Mouse (Mus musculus): Measurements from ENCODE around the gene Prkce. TPM values are rescaled to one million over a fixed set of nuclear protein-coding genes. Genes with fewer than 3 reads are reported as not detected.

Gene Prkce
- total and polyA plus RNA-seq, 3 experiments = 6.1 to 27.3 (median 26.0) TPM

GRCm38 (mm10) chr17:86208057-86208820 is 40.7 kb downstream of the Prkce start:
- H3K36me3 ChIP-seq (ENCODE audit: control insufficient read depth, insufficient read depth, low read length) = peaks cover 2% of the 10 kb centered on the region; the same call in 1 of the 2 replicates
- H3K27ac ChIP-seq = no peak overlapping the region
- no peak for DNase-seq
- intact Hi-C loops (cut with DNase I) = loop anchor here (5.0 kb wide), 1 partner anchor 36 kb away; no protein-coding TSS in a partner anchor
- no peaks in the 10 kb centered on the region for H3K27me3 ChIP-seq (ENCODE audit: control insufficient read depth, insufficient read depth, low read length)
- H3K4me3 ChIP-seq = no peak overlapping the region
- TF ChIP-seq CTCF (IDR thresholded peaks at IDR 0.05) = no peak
- no peak for TF ChIP-seq EP300 (IDR thresholded peaks at IDR 0.05; ENCODE audit: insufficient read depth, low read depth, low read length)
- no peak for TF ChIP-seq POLR2A (IDR thresholded peaks at IDR 0.05; ENCODE audit: insufficient read depth, low read depth, low read length)
- peaks cover 2% of the 10 kb centered on the region; the same call in 1 of the 2 replicates for H3K79me2 ChIP-seq (replicated peaks; ENCODE audit: control insufficient read depth, insufficient read depth, low read length)
- H3K4me1 ChIP-seq (ENCODE audit: control insufficient read depth, insufficient read depth, low read length) = peaks cover 19% of the 10 kb centered on the region
- H3K9ac ChIP-seq (ENCODE audit: low read depth, low read length) = no peak overlapping the region
- 18% methylated on average over 17 of the region's 17 CpGs for WGBS

GRCm38 (mm10) chr17:86208821-86209186 is 41.2 kb downstream of the Prkce start:
- Histone ChIP-seq H3K27ac (no peak overlapping the region), H3K4me1 (ENCODE audit: control insufficient read depth, insufficient read depth, low read length) (peaks cover 13% of the 10 kb centered on the region), H3K79me2 (replicated peaks; ENCODE audit: control insufficient read depth, insufficient read depth, low read length) (peaks cover 2% of the 10 kb centered on the region; the same call in 1 of the 2 replicates), H3K27me3 (ENCODE audit: control insufficient read depth, insufficient read depth, low read length) (no peaks in the 10 kb centered on the region), H3K9ac (ENCODE audit: low read depth, low read length) (no peak overlapping the region), H3K4me3 (no peak overlapping the region), H3K36me3 (ENCODE audit: control insufficient read depth, insufficient read depth, low read length) (no peaks in the 10 kb centered on the region)
- no peak for DNase-seq
- intact Hi-C loops (cut with DNase I) = loop anchor here (5.0 kb wide), 1 partner anchor 37 kb away; no protein-coding TSS in a partner anchor
- 81% methylated on average over 5 of the region's 5 CpGs for WGBS
- TF ChIP-seq EP300 (IDR thresholded peaks at IDR 0.05; ENCODE audit: insufficient read depth, low read depth, low read length) (no peak), CTCF (IDR thresholded peaks at IDR 0.05) (no peak), POLR2A (IDR thresholded peaks at IDR 0.05; ENCODE audit: insufficient read depth, low read depth, low read length) (no peak)

DNA sequence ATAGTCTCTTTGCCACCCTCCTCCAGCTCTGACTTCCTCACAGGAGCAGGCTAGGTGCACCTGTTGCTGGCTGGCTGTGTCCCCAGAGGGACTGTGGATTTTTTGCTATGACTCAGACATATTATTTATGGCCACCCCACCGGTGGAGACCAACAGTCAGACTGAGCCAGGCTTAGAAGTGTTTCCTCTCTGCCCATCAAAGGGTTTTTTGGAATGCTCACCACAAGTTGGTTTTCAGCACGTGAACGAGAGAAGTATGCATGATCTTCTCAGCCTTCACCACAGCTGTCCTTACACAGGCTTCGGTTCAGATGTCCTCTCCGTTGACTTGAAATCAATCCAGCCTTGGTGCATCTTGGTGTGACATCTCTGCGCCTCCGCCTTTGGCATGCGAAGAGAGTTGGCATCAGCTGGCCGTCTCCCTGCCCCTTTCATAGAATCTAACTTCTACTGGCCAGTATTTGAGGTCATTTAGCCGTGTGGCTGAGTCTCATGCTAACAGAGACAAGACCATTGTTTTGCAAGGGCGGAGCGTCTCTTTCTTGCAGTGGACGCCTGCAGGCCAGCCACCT is 42.2 kb downstream of the Prkce start:
- peaks cover 2% of the 10 kb centered on the region; the same call in 1 of the 2 replicates for H3K79me2 ChIP-seq (replicated peaks; ENCODE audit: control insufficient read depth, insufficient read depth, low read length)
- no peak overlapping the region for H3K9ac ChIP-seq (ENCODE audit: low read depth, low read length)
- no peaks in the 10 kb centered on the region for H3K36me3 ChIP-seq (ENCODE audit: control insufficient read depth, insufficient read depth, low read length)
- H3K27ac ChIP-seq = no peak overlapping the region
- H3K4me1 ChIP-seq (ENCODE audit: control insufficient read depth, insufficient read depth, low read length) = peaks cover 11% of the 10 kb centered on the region
- 65% methylated on average over 13 of the region's 13 CpGs for WGBS
- TF ChIP-seq CTCF (IDR thresholded peaks at IDR 0.05) (no peak), POLR2A (IDR thresholded peaks at IDR 0.05; ENCODE audit: insufficient read depth, low read depth, low read length) (no peak), EP300 (IDR thresholded peaks at IDR 0.05; ENCODE audit: insufficient read depth, low read depth, low read length) (no peak)
- intact Hi-C loops (cut with DNase I) = loop anchor here (5.0 kb wide), 1 partner anchor 37 kb away; no protein-coding TSS in a partner anchor
- H3K4me3 ChIP-seq = no peak overlapping the region
- DNase-seq = no peak
- no peaks in the 10 kb centered on the region for H3K27me3 ChIP-seq (ENCODE audit: control insufficient read depth, insufficient read depth, low read length)

GRCm38 (mm10) chr17:86212204-86212603 is 44.6 kb downstream of the Prkce start:
- Histone ChIP-seq H3K36me3 (ENCODE audit: control insufficient read depth, insufficient read depth, low read length) (no peaks in the 10 kb centered on the region), H3K27ac (no peak overlapping the region), H3K27me3 (ENCODE audit: control insufficient read depth, insufficient read depth, low read length) (no peaks in the 10 kb centered on the region), H3K4me3 (no peak overlapping the region), H3K79me2 (replicated peaks; ENCODE audit: control insufficient read depth, insufficient read depth, low read length) (peaks cover 2% of the 10 kb centered on the region; the same call in 1 of the 2 replicates), H3K4me1 (ENCODE audit: control insufficient read depth, insufficient read depth, low read length) (peaks cover 11% of the 10 kb centered on the region), H3K9ac (ENCODE audit: low read depth, low read length) (no peak overlapping the region)
- no peak for DNase-seq
- intact Hi-C loops (cut with DNase I) = no loop called here
- TF ChIP-seq POLR2A (IDR thresholded peaks at IDR 0.05; ENCODE audit: insufficient read depth, low read depth, low read length) (no peak), EP300 (IDR thresholded peaks at IDR 0.05; ENCODE audit: insufficient read depth, low read depth, low read length) (no peak), CTCF (IDR thresholded peaks at IDR 0.05) (no peak)
- 89% methylated on average over 3 of the region's 3 CpGs for WGBS

DNA sequence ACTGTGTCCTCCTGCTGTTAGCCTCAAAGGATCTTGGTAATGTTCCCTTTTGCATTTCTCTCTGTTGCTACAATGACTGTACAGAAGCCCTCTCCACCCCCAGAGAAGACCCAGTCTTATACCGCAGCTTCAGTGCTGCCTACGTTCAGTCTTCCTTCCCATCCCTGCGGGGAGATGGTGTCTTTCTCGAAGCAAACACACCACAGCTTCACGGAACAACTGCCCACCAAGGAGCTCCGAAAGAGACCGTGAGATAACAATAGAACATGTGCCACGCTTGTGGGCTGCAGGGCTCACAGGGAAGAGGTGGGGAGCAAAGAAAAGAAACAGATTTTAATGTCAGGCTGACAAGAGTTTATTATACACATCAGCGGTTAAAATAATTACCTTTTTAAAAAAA is 46.7 kb downstream of the Prkce start:
- Histone ChIP-seq H3K9ac (ENCODE audit: low read depth, low read length) (no peak overlapping the region), H3K4me3 (no peak overlapping the region), H3K4me1 (ENCODE audit: control insufficient read depth, insufficient read depth, low read length) (peaks cover 7% of the 10 kb centered on the region; the same call in 1 of the 2 replicates), H3K27me3 (ENCODE audit: control insufficient read depth, insufficient read depth, low read length) (no peaks in the 10 kb centered on the region), H3K27ac (no peak overlapping the region), H3K36me3 (ENCODE audit: control insufficient read depth, insufficient read depth, low read length) (no peaks in the 10 kb centered on the region), H3K79me2 (replicated peaks; ENCODE audit: control insufficient read depth, insufficient read depth, low read length) (peaks cover 4% of the 10 kb centered on the region)
- 71% methylated on average over 9 of the region's 9 CpGs for WGBS
- no peak for DNase-seq
- intact Hi-C loops (cut with DNase I) = loop anchor here (2.0 kb wide), 1 partner anchor 51 kb away; no protein-coding TSS in a partner anchor
- no peak for TF ChIP-seq EP300 (IDR thresholded peaks at IDR 0.05; ENCODE audit: insufficient read depth, low read depth, low read length)
- no peak for TF ChIP-seq POLR2A (IDR thresholded peaks at IDR 0.05; ENCODE audit: insufficient read depth, low read depth, low read length)
- TF ChIP-seq CTCF (IDR thresholded peaks at IDR 0.05) = no peak
